Comparison of ENCODE assay signal across 8 mouse cellular contexts in genomic region chr2:164070142-164070764, GRCm38 (mm10). TPM values are rescaled to one million over a fixed set of nuclear protein-coding genes. Genes with fewer than 3 reads are reported as not detected.
A peak's percentile ranks its signal among the peaks of the same experiment; 100 is the strongest.
DNase-seq lines count a peak whose midpoint lies in the region; ATAC-seq lines count a peak whose summit lies in the region.

Gene Stk4, plus strand, starts transcription at chr2:164070322.

- peaks cover 47% of the 10 kb centered on the region for H3K4me1 ChIP-seq in forebrain, embryonic 10.5 days
- peaks cover 3% of the 10 kb centered on the region; the same call in 1 of the 2 replicates for H3K4me1 ChIP-seq in hindbrain, embryonic 11.5 days (replicated peaks; ENCODE audit: control insufficient read depth, insufficient read depth, low read length)
- peaks cover 16% of the 10 kb centered on the region; the same call in 1 of the 2 replicates for H3K4me1 ChIP-seq in limb, embryonic 11.5 days (ENCODE audit: control insufficient read depth, insufficient read depth, low read length)
- peaks cover 22% of the 10 kb centered on the region for H3K4me1 ChIP-seq in neural tube, embryonic 12.5 days

- H3K4me2 ChIP-seq in hindbrain, embryonic 11.5 days (replicated peaks; ENCODE audit: low read depth, low read length): peak within 1 kb of the TSS; percentile 84
- H3K4me2 ChIP-seq in limb, embryonic 11.5 days (ENCODE audit: low read depth, severe bottlenecking): peak within 1 kb of the TSS; percentile 64
- peak within 1 kb of the TSS; percentile 76 for H3K4me2 ChIP-seq in neural tube, embryonic 12.5 days (replicated peaks)

- peak; percentile 56 for ATAC-seq in hindbrain, embryonic 11.5 days (ENCODE audit: low FRiP score)
- ATAC-seq in limb, embryonic 11.5 days (ENCODE audit: insufficient number of reproducible peaks, low FRiP score, low TSS enrichment, low read depth): no peak
- ATAC-seq in neural tube, embryonic 12.5 days (ENCODE audit: low FRiP score, low read depth): peak; percentile 49

- H3K27me3 ChIP-seq in forebrain, embryonic 10.5 days (ENCODE audit: poor library complexity, severe bottlenecking): no peaks in the 10 kb centered on the region
- no peaks in the 10 kb centered on the region for H3K27me3 ChIP-seq in hindbrain, embryonic 11.5 days (ENCODE audit: control insufficient read depth, insufficient read depth, low read length)
- no peaks in the 10 kb centered on the region for H3K27me3 ChIP-seq in limb, embryonic 11.5 days (ENCODE audit: control insufficient read depth, insufficient read depth, low read length)
- no peaks in the 10 kb centered on the region for H3K27me3 ChIP-seq in neural tube, embryonic 12.5 days (replicated peaks)

- H3K4me3 ChIP-seq in forebrain, embryonic 10.5 days: peak within 1 kb of the TSS; percentile 98
- H3K4me3 ChIP-seq in hindbrain, embryonic 11.5 days (ENCODE audit: low read depth, low read length): peak within 1 kb of the TSS; percentile 86
- H3K4me3 ChIP-seq in limb, embryonic 11.5 days (ENCODE audit: low read depth, low read length): peak within 1 kb of the TSS; percentile 97
- H3K4me3 ChIP-seq in neural tube, embryonic 12.5 days: peak within 1 kb of the TSS; percentile 96

- no peaks in the 10 kb centered on the region for H3K9me3 ChIP-seq in forebrain, embryonic 10.5 days
- H3K9me3 ChIP-seq in hindbrain, embryonic 11.5 days (ENCODE audit: control insufficient read depth, low read length): no peaks in the 10 kb centered on the region
- no peaks in the 10 kb centered on the region for H3K9me3 ChIP-seq in limb, embryonic 11.5 days (ENCODE audit: control insufficient read depth, low read length)
- H3K9me3 ChIP-seq in neural tube, embryonic 12.5 days: no peaks in the 10 kb centered on the region

- peaks cover 27% of the 10 kb centered on the region for H3K36me3 ChIP-seq in forebrain, embryonic 10.5 days (replicated peaks)
- no peaks in the 10 kb centered on the region for H3K36me3 ChIP-seq in hindbrain, embryonic 11.5 days (ENCODE audit: control insufficient read depth, insufficient read depth, low read length)
- H3K36me3 ChIP-seq in limb, embryonic 11.5 days (ENCODE audit: control insufficient read depth, insufficient read depth, low read length): peaks cover 2% of the 10 kb centered on the region; the same call in 1 of the 2 replicates
- peaks cover 7% of the 10 kb centered on the region for H3K36me3 ChIP-seq in neural tube, embryonic 12.5 days

- DNase-seq in left cerebral cortex, adult 11 months (ENCODE audit: low spot score): peak; percentile 44
- no peak for DNase-seq in left cerebral cortex, adult 9 months (ENCODE audit: low spot score in 2 of 2)
- DNase-seq in ZHBTc4 (ENCODE audit: low read depth, low spot score): peak; percentile 53
- DNase-seq in forebrain, embryonic 10.5 days (ENCODE audit: extremely low spot score, low spot score): peak; percentile 57
- DNase-seq in hindbrain, embryonic 11.5 days (ENCODE audit: low spot score): no peak
- peak; percentile 59 for DNase-seq in limb, embryonic 11.5 days (ENCODE audit: low spot score)
- no peak for DNase-seq in yolk sac, embryonic 10.5 days (ENCODE audit: low spot score)

- peak within 1 kb of the TSS; percentile 93 for H3K27ac ChIP-seq in forebrain, embryonic 10.5 days
- H3K27ac ChIP-seq in hindbrain, embryonic 11.5 days (ENCODE audit: low read depth, low read length): peak within 1 kb of the TSS; percentile 59
- H3K27ac ChIP-seq in limb, embryonic 11.5 days (replicated peaks; ENCODE audit: low read depth, low read length): peak within 1 kb of the TSS; percentile 61; the same call in 1 of the 2 replicates
- H3K27ac ChIP-seq in neural tube, embryonic 12.5 days: peak within 1 kb of the TSS; percentile 69; the same call in 1 of the 2 replicates

- under 1% methylated on average over 45 of the region's 45 CpGs for WGBS in forebrain, embryonic 10.5 days
- under 1% methylated on average over 23 of the region's 45 CpGs for WGBS in hindbrain, embryonic 11.5 days
- WGBS in limb, embryonic 11.5 days: 0% methylated on average over 45 of the region's 45 CpGs
- WGBS in neural tube, embryonic 12.5 days: under 1% methylated on average over 45 of the region's 45 CpGs

- H3K9ac ChIP-seq in hindbrain, embryonic 11.5 days (ENCODE audit: low read depth, low read length): peak within 1 kb of the TSS; percentile 73
- peak within 1 kb of the TSS; percentile 79 for H3K9ac ChIP-seq in limb, embryonic 11.5 days (ENCODE audit: low read length)
- peak within 1 kb of the TSS; percentile 83 for H3K9ac ChIP-seq in neural tube, embryonic 12.5 days

RNA-seq across cellular contexts. Expression of gene Stk4, which starts in this region (rescaled TPM):
- 38.8 and 39.8 TPM in 2 replicates for polyA plus RNA-seq in forebrain, embryonic 10.5 days (2016; fragmentation: Nextera tagmentation; extraction: Ambion mirVana)
- polyA plus RNA-seq in hindbrain, embryonic 11.5 days (2014; fragmentation: Nextera tagmentation; extraction: Ambion mirVana): 32.7 and 41.1 TPM in 2 replicates
- 27.2 and 30.9 TPM in 2 replicates for polyA plus RNA-seq in limb, embryonic 11.5 days (2014; fragmentation: Nextera tagmentation; extraction: Ambion mirVana)
- 27.7 and 28.8 TPM in 2 replicates for polyA plus RNA-seq in neural tube, embryonic 12.5 days (2016; fragmentation: Nextera tagmentation; extraction: Ambion mirVana)

Comparison
In these comparisons a context has a peak if more than half of its experiments do, and no peak if none do; other contexts are left out.
1. DNase-seq: peak in left cerebral cortex, adult 11 months (single experiment), ZHBTc4 (single experiment), forebrain, embryonic 10.5 days (single experiment) and limb, embryonic 11.5 days (single experiment); none in left cerebral cortex, adult 9 months (0 of 2), hindbrain, embryonic 11.5 days (single experiment) and yolk sac, embryonic 10.5 days (single experiment).
2. Peak in every context shown above with its lines, with median percentiles within 50 percentile points of each other: H3K27ac ChIP-seq, H3K4me3 ChIP-seq, H3K4me2 ChIP-seq and H3K9ac ChIP-seq.